Mouse (Mus musculus) liver, embryonic 15.5 days (tissue): ENCODE results near the gene Tssk3. TPM values are rescaled to one million over a fixed set of nuclear protein-coding genes. Genes with fewer than 3 reads are reported as not detected.
"Not testable (repeated sequence)": the region's sequence is repeated elsewhere in the genome, so short reads cannot be mapped to it uniquely, and the experiment has no call there.

Source experiments
- ATAC-seq: fragments of 200-750 bp; cut with Nextera tagmentation; 2 replicates; pipeline ENCODE4 v1.8.0; 2017; ENCODE audit warnings: moderate number of reproducible peaks, mild to moderate bottlenecking, moderate library complexity; ENCODE audit not compliant: insufficient read depth
- H3K27ac ChIP-seq: fragments of 300-500 bp; sonication (generic); replicated peaks from 2 replicates; pipeline ENCODE4 v1.5.1; 2015; ENCODE audit warnings: mild to moderate bottlenecking, inconsistent platforms
- H3K27me3 ChIP-seq: fragments of 300-500 bp; sonication (generic); 2 replicates; pipeline ENCODE4 v1.6.1; 2015; ENCODE audit warnings: mild to moderate bottlenecking, inconsistent platforms
- H3K36me3 ChIP-seq: fragments of 300-500 bp; sonication (generic); replicated peaks from 2 replicates; pipeline ENCODE4 v1.6.1; 2015; ENCODE audit warnings: moderate library complexity, mild to moderate bottlenecking, inconsistent platforms
- H3K4me1 ChIP-seq: fragments of 300-500 bp; sonication (generic); replicated peaks from 2 replicates; pipeline ENCODE4 v1.6.1; 2015; ENCODE audit warnings: inconsistent platforms
- H3K4me2 ChIP-seq: fragments of 300-500 bp; sonication (generic); 2 replicates; pipeline ENCODE4 v1.6.1; 2015; ENCODE audit warnings: moderate library complexity, mild to moderate bottlenecking, inconsistent platforms
- H3K4me3 ChIP-seq: fragments of 300-500 bp; sonication (generic); replicated peaks from 2 replicates; pipeline ENCODE4 v1.5.1; 2015; ENCODE audit warnings: mild to moderate bottlenecking, inconsistent platforms
- H3K9ac ChIP-seq: fragments of 300-500 bp; sonication (generic); 2 replicates; pipeline ENCODE4 v1.6.1; 2015; ENCODE audit warnings: moderate library complexity, mild to moderate bottlenecking, inconsistent platforms
- H3K9me3 ChIP-seq: fragments of 300-500 bp; sonication (generic); replicated peaks from 2 replicates; pipeline ENCODE4 v1.6.1; 2016; ENCODE audit warnings: inconsistent platforms
- WGBS: fragments of 180-500 bp; shearing (Covaris S2); methylation state at CpG from one replicate; pipeline ENCODE4 v1.1.7; 2015; ENCODE audit warnings: mixed read lengths; ENCODE audit not compliant: insufficient replicate concordance; 5-methylcytosine and 5-hydroxymethylcytosine counted together
- polyA plus RNA-seq: library from polyadenylated mRNA; unstranded; fragments of >200 nt; fragmentation: Nextera tagmentation; extraction: Ambion mirVana; gene quantifications from 2 replicates; pipeline ENCODE4 v1.2.1, GENCODE M21; 2015

Gene Tssk3
- polyA plus RNA-seq, result 0.09 and 0.12 TPM in 2 replicates

DNA sequence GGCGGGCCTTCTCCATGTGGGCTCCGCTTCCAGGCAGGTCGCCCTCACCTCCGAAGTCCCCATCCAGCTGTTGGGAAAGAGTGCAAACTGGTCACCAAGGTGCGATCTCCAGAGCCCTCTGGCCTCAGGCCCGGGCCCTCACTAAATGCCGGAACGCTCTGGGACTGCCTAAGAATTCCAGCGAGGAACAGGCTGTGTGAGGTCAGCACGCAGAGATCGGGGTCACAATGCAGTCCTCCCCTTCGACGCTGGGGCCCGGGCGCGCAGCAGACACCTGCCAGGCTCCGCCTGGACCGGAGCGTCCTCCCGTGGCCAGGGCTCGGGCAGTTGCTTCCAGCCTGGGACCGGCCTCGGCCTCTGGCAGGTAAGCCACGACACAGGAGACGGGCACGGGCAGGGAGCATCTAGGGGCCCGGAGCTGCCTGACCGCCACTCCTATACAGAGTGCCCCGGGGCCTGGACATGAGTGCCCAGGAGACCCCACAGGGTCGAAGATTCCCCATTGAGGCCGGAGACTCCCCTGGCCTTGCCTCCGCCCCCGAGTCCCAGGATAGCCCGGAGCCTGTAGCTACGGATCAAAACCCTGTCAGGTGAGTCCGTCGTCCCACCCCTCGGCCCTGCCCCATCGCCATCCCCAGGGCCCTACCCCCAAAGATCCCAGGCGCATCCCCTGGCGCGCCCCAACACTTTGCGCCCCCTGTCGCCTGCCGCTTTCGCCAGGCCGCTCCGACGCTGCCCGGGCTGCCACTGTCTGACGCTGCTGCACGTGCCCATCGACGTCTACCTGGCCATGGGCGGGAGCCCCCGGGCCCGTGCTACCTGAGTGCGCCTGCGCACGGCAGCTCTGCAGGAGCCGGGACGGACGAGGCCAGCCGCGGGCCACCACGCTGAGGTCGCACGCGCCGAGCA lies at the start of gene Tssk3, which contains the start of gene Fam229a:
TSS of gene Tssk3 (minus strand) at position 51 of the 909 bp plus-strand sequence.
TSS of gene Fam229a (plus strand) at position 219 of the 909 bp plus-strand sequence.
- H3K9ac ChIP-seq, result no peak within 1 kb of the TSS
- WGBS, result 13% methylated on average over 70 of the region's 70 CpGs
- ATAC-seq, result peak; percentile 51

GRCm38 (mm10) chr4:129540012-129540411 lies 49.2 kb upstream of the Tssk3 start:
- no peak for ATAC-seq
- WGBS, result 82% methylated on average over 6 of the region's 6 CpGs
- Histone ChIP-seq H3K36me3 (peaks cover 33% of the 10 kb centered on the region), H3K27ac (no peak overlapping the region), H3K4me2 (no peak overlapping the region), H3K4me3 (no peak overlapping the region), H3K27me3 (no peaks in the 10 kb centered on the region), H3K9ac (no peak overlapping the region), H3K9me3 (no peaks in the 10 kb centered on the region), H3K4me1 (peaks cover 47% of the 10 kb centered on the region)

More for the DNA sequence above, at the start of gene Tssk3, which contains the start of gene Fam229a:
- peaks cover 19% of the 10 kb centered on the region for H3K4me1 ChIP-seq
- H3K27me3 ChIP-seq, result peaks cover 61% of the 10 kb centered on the region
- H3K36me3 ChIP-seq, result peaks cover 39% of the 10 kb centered on the region
- H3K4me3 ChIP-seq, result peak within 1 kb of the TSS; percentile 33
- H3K9me3 ChIP-seq, result no peaks in the 10 kb centered on the region
- peak within 1 kb of the TSS; percentile 58 for H3K4me2 ChIP-seq
- H3K27ac ChIP-seq, result no peak within 1 kb of the TSS

- not testable (repeated sequence) for ATAC-seq, H3K27ac ChIP-seq, H3K9ac ChIP-seq, H3K4me3 ChIP-seq, H3K4me1 ChIP-seq, H3K4me2 ChIP-seq, H3K27me3 ChIP-seq, H3K9me3 ChIP-seq
- H3K36me3 ChIP-seq, result peaks cover 85% of the 10 kb centered on the region
- 84% methylated on average over 6 of the region's 6 CpGs for WGBS
Observed at GRCm38 (mm10) chr4:129528901-129529300, 38.1 kb upstream of the Tssk3 start.

- Histone ChIP-seq H3K4me1 (no peaks in the 10 kb centered on the region), H3K9ac (no peak overlapping the region), H3K27me3 (no peaks in the 10 kb centered on the region), H3K4me3 (no peak overlapping the region), H3K36me3 (peaks cover 91% of the 10 kb centered on the region), H3K4me2 (no peak overlapping the region), H3K27ac (no peak overlapping the region), H3K9me3 (no peaks in the 10 kb centered on the region)
- WGBS, result 69% methylated on average over 3 of the region's 3 CpGs
- no peak for ATAC-seq
Observed at GRCm38 (mm10) chr4:129525889-129526288, 35.1 kb upstream of the Tssk3 start.

GRCm38 (mm10) chr4:129525338-129525737 lies 34.5 kb upstream of the Tssk3 start:
- no peaks in the 10 kb centered on the region for H3K27me3 ChIP-seq
- H3K36me3 ChIP-seq, result peaks cover 91% of the 10 kb centered on the region
- no peak overlapping the region for H3K4me2 ChIP-seq
- no peak for ATAC-seq
- H3K4me1 ChIP-seq, result no peaks in the 10 kb centered on the region
- WGBS, result 77% methylated on average over 5 of the region's 5 CpGs
- no peak overlapping the region for H3K9ac ChIP-seq
- H3K4me3 ChIP-seq, result no peak overlapping the region
- H3K27ac ChIP-seq, result no peak overlapping the region
- no peaks in the 10 kb centered on the region for H3K9me3 ChIP-seq

- Histone ChIP-seq H3K9ac (no peak overlapping the region), H3K27me3 (peaks cover 10% of the 10 kb centered on the region), H3K9me3 (no peaks in the 10 kb centered on the region), H3K4me2 (no peak overlapping the region), H3K4me1 (peaks cover 22% of the 10 kb centered on the region), H3K4me3 (no peak overlapping the region), H3K36me3 (peaks cover 77% of the 10 kb centered on the region), H3K27ac (no peak overlapping the region)
- no peak for ATAC-seq
- WGBS, result 86% methylated on average over 8 of the region's 8 CpGs
Observed at GRCm38 (mm10) chr4:129518519-129518918, 27.7 kb upstream of the Tssk3 start.

- Histone ChIP-seq H3K9ac (no peak overlapping the region), H3K4me2 (no peak overlapping the region), H3K27me3 (peaks cover 26% of the 10 kb centered on the region), H3K9me3 (no peaks in the 10 kb centered on the region), H3K4me3 (no peak overlapping the region), H3K27ac (no peak overlapping the region), H3K4me1 (peaks cover 33% of the 10 kb centered on the region), H3K36me3 (peaks cover 62% of the 10 kb centered on the region)
- ATAC-seq, result no peak
- 77% methylated on average over 2 of the region's 2 CpGs for WGBS
Observed at GRCm38 (mm10) chr4:129516925-129517324, 26.1 kb upstream of the Tssk3 start.

DNA sequence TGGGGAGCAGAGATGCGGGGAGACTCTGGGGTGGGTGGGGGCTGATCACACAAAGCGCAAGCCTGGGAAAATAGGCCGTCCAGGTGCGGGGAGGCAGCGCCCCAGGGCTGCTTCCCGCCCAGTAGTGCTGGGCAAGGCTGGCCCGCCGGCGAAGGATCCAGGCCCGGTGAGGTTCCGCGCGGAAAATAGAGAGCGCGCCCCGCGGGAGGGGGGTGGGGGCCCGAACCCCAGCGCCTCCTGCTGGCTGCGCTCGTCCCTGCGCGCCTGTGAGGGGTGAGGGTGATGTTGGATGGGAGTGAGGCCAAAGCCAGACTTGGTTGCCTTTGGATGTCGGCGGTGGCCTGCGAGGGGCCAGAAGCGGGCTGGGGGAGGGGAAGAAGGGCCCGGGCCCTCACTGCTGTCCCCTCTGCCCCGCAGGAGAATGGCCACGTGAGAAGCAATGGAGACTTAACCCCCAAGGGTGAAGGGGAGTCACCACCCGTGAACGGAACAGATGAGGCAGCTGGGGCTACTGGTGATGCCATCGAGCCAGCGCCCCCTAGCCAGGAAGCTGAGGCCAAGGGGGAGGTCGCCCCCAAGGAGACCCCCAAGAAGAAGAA lies 23.6 kb upstream of the Tssk3 start:
- 1% methylated on average over 35 of the region's 35 CpGs for WGBS
- Histone ChIP-seq H3K36me3 (peaks cover 38% of the 10 kb centered on the region), H3K9ac (peak overlapping the region; percentile 74), H3K27ac (peak overlapping the region; percentile 65), H3K4me1 (peaks cover 33% of the 10 kb centered on the region), H3K9me3 (no peaks in the 10 kb centered on the region), H3K4me2 (peak overlapping the region; percentile 98), H3K4me3 (peak overlapping the region; percentile 67), H3K27me3 (peaks cover 48% of the 10 kb centered on the region)
- peak; percentile 40 for ATAC-seq

- ATAC-seq, result peak; percentile 30
- H3K27me3 ChIP-seq, result peaks cover 53% of the 10 kb centered on the region
- peak overlapping the region; percentile 65 for H3K27ac ChIP-seq
- H3K4me1 ChIP-seq, result peaks cover 34% of the 10 kb centered on the region
- H3K4me2 ChIP-seq, result peak overlapping the region; percentile 98
- H3K9ac ChIP-seq, result peak overlapping the region; percentile 74
- H3K9me3 ChIP-seq, result no peaks in the 10 kb centered on the region
- peaks cover 34% of the 10 kb centered on the region for H3K36me3 ChIP-seq
- H3K4me3 ChIP-seq, result peak overlapping the region; percentile 67
- 0% methylated on average over 51 of the region's 57 CpGs for WGBS
Observed at GRCm38 (mm10) chr4:129513891-129514290, 23.1 kb upstream of the Tssk3 start.

GRCm38 (mm10) chr4:129513086-129513767 lies 22.4 kb upstream of the Tssk3 start, which contains the start of gene Marcksl1:
Gene Marcksl1 (plus strand): TSS chr4:129513581.
- WGBS, result 6% methylated on average over 47 of the region's 47 CpGs
- H3K27ac ChIP-seq, result peak within 1 kb of the TSS; percentile 65
- peak within 1 kb of the TSS; percentile 67 for H3K4me3 ChIP-seq
- H3K9ac ChIP-seq, result peak within 1 kb of the TSS; percentile 74
- H3K27me3 ChIP-seq, result peaks cover 59% of the 10 kb centered on the region
- H3K36me3 ChIP-seq, result peaks cover 27% of the 10 kb centered on the region
- peaks cover 40% of the 10 kb centered on the region for H3K4me1 ChIP-seq
- H3K9me3 ChIP-seq, result no peaks in the 10 kb centered on the region
- ATAC-seq, result peak; percentile 77
- H3K4me2 ChIP-seq, result peak within 1 kb of the TSS; percentile 98
